Mouse (Mus musculus) left cerebral cortex, postnatal 14 days (tissue): ENCODE results near the gene Nrp2. TPM values are rescaled to one million over a fixed set of nuclear protein-coding genes. Genes with fewer than 3 reads are reported as not detected.

Experiments
- DNase-seq, 2 experiments: peaks; one replicate each; pipeline ENCODE4 v3.0.0; 2021 to 2022; ENCODE audit warnings: low spot score in 2 of 2, mixed read lengths in 1 of 2
- intact Hi-C: fragments of 180-260 bp; cut with DNase I; formaldehyde crosslinking; loops from one replicate; pipeline ENCODE4 v1.15.1; 2025
- total RNA-seq, 2 experiments: library from RNA; stranded (reverse); gene quantifications; 2 replicates each; pipeline ENCODE4 v1.2.3; 2021

The Nrp2 gene
- total RNA-seq, 2 experiments from 2014 or later = 16.9 to 32.7 TPM

DNA sequence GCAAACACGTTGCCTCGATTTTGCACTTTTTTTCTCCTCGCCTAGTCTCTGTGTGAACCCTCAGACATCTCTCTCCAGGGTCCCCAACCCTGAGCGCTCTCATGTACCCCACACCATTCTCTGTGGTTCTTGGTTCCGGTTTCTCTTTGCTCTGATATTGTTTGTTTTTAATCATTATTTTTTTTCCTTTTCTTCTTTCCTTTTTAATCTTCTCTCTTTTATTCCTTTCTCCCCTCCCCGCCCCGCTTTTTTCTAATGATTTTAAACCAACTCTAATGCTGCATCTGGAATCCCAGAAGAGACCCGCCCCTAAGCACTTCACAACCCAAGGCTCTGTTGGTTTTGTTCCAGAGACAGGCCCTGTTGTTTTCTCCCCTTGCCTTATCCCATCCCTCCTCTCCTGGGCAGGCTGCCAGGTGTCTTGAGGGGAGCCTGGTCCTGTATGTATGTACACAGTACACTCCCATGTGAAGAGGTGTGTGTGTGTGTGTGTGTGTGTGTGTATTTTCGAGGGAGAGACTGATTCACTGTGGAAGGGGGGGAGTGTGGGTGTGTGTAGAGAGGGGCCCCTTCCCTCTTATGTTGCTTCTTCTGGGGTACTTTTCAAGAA is 93.1 kb downstream of the Nrp2 start:
- no peak for DNase-seq
- intact Hi-C loops = no loop called here

- DNase-seq = no peak
- intact Hi-C loops = no loop called here
Measured at GRCm38 (mm10) chr1:62799427-62799826, 96.3 kb downstream of the Nrp2 start.

GRCm38 (mm10) chr1:62800351-62800750 is 97.3 kb downstream of the Nrp2 start:
- DNase-seq = no peak
- intact Hi-C loops = no loop called here

GRCm38 (mm10) chr1:62801429-62801828 is 98.3 kb downstream of the Nrp2 start:
- DNase-seq = no peak
- intact Hi-C loops = no loop called here

DNA sequence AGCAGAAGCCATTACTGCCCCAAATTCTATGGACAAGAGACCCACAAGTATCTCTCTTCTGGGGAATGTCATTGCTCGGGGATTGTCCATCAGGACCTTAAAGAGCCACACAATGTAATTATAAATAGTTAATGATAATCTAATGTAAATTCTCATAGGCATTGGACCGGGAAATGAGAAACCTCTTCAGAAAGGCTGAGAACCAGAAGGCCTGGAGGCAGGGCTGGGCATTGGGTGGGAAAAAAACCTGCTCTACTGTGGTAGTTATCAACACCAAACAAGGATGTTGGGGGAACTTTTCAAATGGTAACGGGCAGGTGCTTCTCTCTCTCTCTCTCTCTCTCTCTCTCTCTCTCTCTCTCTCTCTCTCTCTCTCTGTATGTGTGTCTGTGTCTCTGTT is 98.8 kb downstream of the Nrp2 start:
- intact Hi-C loops = no loop called here
- DNase-seq = no peak

- DNase-seq = no peak
- intact Hi-C loops = no loop called here
Measured at GRCm38 (mm10) chr1:62803544-62803943, 100.5 kb downstream of the Nrp2 start.

GRCm38 (mm10) chr1:62806014-62806413 is 102.9 kb downstream of the Nrp2 start:
- intact Hi-C loops = no loop called here
- no peak for DNase-seq

DNA sequence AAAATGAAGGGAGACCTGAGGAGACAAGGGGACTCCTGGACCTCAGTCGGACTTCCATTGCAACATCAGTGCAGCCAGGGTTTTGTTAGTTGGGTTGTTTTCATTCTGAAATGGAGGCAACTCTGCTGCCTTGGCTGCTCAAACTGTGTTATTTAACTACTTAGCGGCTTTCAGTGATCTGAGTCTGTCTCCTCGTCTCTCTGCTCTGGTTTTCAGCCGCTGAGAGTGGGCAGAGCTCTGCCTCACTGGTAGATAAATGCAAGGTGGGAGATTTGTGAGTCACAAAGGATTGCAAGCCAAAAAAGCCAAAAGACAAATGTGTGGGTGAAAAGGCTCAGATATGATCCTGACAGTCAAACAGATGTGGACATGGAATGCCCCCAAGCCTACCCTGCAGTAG is 105.3 kb downstream of the Nrp2 start:
- intact Hi-C loops = no loop called here
- DNase-seq = no peak

DNA sequence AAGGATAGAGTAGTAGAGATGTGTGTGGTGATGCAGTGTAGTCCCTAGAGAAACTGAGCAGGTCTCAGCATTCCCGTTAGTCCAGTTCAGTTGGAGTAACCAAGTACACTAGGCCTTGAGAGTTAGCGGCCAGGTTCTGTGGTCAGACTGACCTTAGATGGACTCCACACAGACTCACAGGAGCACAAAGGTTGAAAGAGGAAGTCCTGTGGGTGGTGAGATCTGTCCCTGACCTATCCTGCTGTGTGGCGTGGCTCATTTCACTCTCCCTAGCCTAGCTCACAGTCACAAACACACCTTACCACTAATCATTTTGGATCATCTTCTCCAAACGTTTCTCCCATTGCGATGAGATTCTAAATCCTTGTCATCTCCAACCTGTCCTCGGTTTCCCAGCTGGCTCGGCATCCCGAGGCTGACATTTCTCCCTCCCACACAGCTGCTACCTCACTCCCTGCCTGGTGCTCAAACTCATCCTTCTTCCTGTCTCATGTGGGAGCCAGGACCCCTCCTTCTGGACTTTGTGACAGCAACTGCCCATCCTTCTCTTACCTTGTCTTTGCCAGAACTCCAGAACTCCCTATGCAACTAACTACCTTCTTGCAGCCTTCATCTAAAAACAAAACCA is 106.6 kb downstream of the Nrp2 start:
- intact Hi-C loops = no loop called here
- DNase-seq = no peak

DNA sequence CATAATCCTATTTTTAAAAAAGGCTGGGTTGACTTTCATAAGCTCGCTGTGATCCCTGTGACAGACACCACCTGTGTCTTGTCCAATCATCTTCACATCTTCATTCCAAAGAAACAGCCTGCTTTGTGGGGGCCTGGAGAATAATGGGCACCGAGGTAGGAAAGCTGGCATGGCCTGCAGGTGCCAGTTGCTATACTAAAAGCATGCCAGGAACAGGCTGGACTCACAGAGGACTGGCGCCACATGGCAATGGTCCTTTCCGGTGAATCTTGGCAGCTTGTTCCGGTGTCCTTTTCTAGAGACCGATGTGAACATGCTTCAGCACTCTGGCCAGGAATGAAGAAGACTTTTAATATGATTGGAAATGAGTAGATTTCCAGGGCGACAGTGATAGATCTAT is 108.1 kb downstream of the Nrp2 start:
- no peak for DNase-seq
- intact Hi-C loops = no loop called here

DNA sequence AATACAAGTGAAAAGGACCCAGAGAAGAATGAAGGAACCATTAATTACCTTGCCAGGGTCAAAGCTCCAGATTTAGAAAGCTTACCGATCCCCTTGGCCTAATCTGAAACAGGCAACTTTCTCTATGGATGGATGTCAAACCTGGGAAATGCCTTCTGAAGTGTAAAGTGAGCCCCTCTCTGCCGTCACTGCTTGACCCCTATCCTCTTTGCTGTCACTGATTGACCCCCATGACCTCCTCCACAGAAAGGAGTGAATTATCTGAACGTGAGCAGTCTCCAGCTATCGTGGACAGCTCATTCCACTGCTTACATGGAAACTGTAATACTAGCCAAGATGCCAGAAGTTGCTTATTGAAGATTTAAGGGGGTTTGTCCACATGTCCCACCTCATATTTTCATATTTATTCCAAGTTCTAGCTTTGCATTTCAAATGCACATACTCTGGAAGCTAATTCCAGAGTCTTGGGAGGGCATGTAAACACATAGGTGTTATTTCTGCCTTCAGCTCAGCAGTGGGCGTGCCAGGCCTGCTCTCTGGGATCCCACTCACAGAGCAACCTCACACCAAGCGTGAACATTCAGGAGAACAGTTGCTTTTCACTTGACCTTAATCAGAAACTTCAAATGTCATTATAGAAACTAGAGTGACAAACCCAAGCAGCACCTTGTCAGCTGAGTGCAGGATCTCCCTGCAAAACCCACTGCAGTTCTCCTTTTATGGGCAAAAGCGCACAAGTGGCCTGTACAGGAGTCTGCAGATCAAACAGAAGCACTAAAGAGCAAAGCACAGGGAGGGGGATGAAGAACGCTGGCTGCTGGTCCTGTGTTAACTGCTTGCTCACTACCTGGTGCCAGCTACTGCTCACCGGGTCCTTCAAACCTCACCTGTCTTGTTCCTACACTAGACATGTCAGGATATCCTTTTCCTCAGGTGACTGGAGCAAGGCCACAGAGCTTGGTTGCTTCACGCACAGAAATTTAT is 109.9 kb downstream of the Nrp2 start:
- no peak for DNase-seq
- intact Hi-C loops = no loop called here

DNA sequence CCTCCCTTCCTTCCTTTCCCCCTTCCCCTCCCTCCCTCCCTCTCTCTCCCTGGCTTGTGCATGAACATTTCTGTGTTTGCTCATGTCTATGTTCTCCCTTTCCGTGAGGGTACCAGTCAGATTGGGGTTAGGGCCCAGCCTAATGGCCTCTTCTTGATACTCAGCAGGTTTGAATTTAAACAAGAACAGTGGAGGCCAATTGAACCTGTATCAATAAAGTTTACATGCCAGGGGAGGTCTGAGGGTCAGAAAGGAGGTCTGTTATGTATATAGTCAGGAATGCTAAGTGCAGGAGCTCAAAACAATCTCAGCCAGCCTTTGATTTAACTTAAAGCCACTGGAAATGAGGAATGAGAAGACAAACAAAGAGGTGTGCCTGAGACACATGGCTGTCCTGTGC is 110.9 kb downstream of the Nrp2 start:
- intact Hi-C loops = no loop called here
- no peak for DNase-seq

DNA sequence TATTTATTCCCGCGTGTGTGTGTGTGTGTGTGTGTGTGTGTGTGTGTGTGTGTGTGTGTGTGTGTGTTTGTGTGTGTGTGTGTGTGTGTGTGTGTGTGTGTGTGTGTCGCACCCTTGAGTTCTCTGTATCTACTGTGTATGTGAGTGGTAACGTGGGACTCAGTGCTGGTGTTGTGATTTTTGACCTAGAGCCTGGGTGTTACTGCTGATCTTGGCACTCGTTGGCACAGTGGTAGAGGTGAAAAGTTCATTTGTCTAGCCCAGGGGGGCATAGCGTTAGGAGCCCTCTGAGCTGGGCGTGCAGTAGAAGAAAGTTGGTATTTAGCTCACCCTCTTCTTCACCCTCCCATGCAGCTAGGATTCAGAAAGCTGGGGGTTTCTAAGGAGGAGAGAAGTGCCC is 114.5 kb downstream of the Nrp2 start:
- intact Hi-C loops = no loop called here
- no peak for DNase-seq

DNA sequence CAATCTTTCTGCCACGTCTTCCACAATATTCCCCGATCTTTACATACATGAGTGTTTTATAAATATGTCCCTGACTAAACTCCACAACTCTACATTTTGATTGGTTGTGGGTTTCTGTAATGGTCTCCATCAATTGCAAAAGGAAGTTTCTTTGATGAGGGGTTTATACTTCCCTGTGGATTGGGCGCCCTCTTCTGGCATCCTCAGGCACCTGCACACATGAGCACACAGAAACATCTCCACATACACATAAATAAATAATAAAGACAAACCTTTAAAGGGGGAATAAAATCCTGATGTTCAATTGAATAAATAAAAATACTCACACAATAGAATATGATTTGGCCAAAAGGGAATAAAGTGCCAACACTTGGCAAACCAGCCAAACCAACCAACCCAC is 117.1 kb downstream of the Nrp2 start:
- no peak for DNase-seq
- intact Hi-C loops = loop anchor here (5.0 kb wide), 1 partner anchor 33 kb away; no protein-coding TSS in a partner anchor

DNA sequence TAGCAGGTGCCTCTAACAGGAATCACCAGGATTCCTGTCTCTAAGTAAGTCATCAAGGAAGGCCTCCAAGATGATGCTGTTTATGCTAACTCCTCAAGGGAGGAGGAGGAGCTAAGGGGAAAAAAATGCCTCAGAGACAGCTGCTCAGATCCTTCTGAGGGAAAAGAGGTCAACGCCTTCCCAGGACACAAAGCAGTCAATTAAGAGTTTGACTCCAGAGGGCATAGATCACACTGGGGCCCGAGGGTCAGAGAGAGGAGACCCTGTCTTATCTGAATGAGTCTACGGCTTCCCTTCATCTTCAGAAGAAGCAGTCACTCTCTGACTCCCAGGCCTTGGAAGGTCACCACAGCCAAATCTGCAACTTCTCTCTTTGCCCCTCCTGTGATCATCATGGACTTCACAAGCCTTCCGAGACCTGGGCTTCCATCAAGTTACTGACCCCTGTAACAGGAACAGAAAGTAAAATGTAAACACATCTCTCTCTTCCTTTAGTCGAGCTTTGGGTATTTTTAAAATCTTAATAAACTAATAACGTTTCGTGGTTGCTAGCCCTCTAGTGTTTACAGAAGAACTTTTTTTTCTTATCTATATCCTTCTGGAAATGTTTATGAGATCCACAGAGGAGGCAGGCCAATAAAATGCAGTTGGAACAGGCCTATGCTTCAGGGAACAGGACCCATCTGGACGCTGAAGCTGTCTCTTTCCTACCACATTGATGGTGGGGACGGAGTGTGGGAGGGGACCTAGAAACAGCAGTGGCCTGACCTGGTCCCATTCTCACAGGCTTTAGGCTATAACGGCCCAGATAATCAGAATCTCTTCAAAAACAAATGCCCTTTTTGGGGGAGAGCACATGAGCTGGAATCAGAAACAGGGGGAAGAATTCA is 118.7 kb downstream of the Nrp2 start:
- intact Hi-C loops = loop anchor here (5.0 kb wide), 1 partner anchor 34 kb away; no protein-coding TSS in a partner anchor
- no peak for DNase-seq

- intact Hi-C loops = loop anchor here (5.0 kb wide), 1 partner anchor 36 kb away; no protein-coding TSS in a partner anchor
Measured at GRCm38 (mm10) chr1:62823549-62824195, 120.6 kb downstream of the Nrp2 start.

GRCm38 (mm10) chr1:62825822-62826765 is 123.0 kb downstream of the Nrp2 start:
- intact Hi-C loops = no loop called here
- no peak for DNase-seq

More at GRCm38 (mm10) chr1:62823549-62824195, 120.6 kb downstream of the Nrp2 start:
- DNase-seq = no peak

GRCm38 (mm10) chr1:62827316-62827715 is 124.2 kb downstream of the Nrp2 start:
- no peak for DNase-seq
- intact Hi-C loops = no loop called here
